Mouse (Mus musculus): ENCODE measurements around the gene Esp38.
"Not testable (repeated sequence)": the region's sequence is repeated elsewhere in the genome, so short reads cannot be mapped to it uniquely, and the experiment has no call there.

Gene Esp38

DNA sequence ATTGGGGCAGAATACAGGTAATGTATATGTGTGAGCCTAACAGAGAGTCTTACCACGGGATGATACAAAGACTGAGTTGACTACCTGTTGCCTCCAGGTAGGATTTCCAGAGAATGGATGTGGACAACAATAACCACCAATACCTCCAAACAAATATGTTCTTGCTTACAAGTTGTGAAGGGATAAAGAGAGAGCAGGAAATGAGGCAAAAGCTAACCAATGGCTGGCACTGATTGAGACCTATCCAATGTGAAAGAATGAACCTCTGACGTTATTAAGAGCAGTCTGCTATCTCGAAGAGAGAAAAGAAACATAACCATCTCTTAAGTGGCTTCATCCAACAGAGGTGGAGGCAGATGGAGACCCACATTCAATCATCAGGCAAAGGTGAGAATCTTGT lies at the start of gene Esp38:
TSS of gene Esp38 (plus strand) at position 301 of the 400 bp plus-strand sequence.
- no peak for DNase-seq (ENCODE audit: low spot score)

DNA sequence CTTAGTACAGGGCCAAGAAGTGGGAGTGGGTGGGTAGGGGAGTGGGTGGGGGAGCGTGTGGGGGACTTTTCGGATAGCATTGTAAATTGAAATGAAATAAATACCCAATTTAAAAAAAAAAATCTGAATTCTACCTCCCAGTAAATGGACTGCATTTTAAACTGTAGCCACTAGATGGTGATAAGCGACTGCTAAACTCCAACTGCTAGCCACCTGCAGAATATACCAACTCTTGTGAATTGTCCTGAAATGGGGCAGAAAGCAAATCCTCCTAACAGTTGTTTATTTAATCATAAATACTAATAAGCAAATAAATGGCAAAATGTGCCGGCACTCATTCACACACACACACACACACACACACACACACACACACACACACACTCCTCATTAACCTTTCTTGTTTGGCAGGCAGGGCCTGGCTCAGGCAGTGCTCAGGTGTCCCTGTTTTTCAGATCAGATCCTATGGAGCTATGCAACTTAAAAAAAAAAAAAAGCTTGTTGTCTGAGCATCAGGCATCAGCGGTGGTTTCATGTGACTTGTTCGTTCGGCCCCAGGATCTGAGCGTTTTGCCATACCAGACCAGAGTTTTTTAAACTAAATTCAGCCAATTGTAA lies 47.3 kb upstream of the Esp38 start:
- not testable (repeated sequence) for DNase-seq (ENCODE audit: low spot score)

All from layer of hippocampus, adult 11-12 months (tissue).